Mouse (Mus musculus) cerebellum, adult 9-11 months (tissue): ENCODE results near the gene Emc8.

Experiments used
- DNase-seq: peaks from one replicate; pipeline ENCODE4 v3.0.0; 2022

Emc8 gene

GRCm38 (mm10) chr8:120668374-120668905 is at the start of gene Emc8:
Gene Emc8 (minus strand): TSS chr8:120668573.
- DNase-seq: no peak

GRCm38 (mm10) chr8:120715996-120716680 is 47.8 kb upstream of the Emc8 start:
- no peak for DNase-seq

DNA sequence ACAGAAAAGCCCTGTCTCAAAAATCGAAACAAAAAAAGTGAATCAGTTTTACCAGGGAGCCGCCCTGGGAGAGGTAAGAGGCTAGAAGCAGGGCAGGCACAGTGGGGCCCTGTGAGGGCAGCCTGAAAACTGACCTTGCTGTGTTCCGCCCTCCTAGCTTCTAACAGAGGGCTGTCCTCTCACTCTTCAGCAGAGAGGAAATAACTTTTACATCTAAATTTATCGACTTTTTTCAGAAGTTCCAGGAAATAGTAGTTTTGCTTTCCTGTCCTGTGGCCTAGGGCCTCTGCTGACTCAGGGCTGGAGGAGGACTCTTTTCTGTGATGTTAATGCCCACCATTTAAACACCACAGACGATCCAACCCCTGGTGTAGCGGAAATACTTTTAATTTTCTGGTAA is 46.8 kb upstream of the Emc8 start:
- no peak for DNase-seq

- no peak for DNase-seq
These were observed 40.8 kb upstream of the Emc8 start for GRCm38 (mm10) chr8:120709176-120709575.

- no peak for DNase-seq
These were observed 37.8 kb upstream of the Emc8 start for GRCm38 (mm10) chr8:120706193-120706592.

DNA sequence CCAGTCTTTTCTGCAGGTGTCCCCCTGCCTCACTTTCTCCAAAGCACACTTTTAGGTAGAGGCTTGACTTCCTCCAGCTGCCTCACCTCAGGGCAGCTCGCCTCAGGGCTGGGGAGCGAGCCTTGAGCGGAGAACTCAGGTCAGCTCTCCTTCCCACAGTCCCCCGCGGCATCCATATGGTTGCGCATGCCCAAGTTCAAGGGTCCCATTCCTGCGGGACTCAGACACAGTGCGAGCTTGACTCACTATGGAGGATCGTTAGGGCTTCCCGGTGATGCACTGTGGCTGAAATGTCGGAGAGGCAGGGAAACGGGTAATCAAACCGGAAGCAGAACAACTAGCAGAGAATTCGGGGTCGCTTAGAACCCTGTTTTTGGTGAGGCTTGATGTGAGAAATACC is 36.8 kb upstream of the Emc8 start:
- no peak for DNase-seq

GRCm38 (mm10) chr8:120704203-120704602 is 35.8 kb upstream of the Emc8 start:
- DNase-seq: no peak

DNA sequence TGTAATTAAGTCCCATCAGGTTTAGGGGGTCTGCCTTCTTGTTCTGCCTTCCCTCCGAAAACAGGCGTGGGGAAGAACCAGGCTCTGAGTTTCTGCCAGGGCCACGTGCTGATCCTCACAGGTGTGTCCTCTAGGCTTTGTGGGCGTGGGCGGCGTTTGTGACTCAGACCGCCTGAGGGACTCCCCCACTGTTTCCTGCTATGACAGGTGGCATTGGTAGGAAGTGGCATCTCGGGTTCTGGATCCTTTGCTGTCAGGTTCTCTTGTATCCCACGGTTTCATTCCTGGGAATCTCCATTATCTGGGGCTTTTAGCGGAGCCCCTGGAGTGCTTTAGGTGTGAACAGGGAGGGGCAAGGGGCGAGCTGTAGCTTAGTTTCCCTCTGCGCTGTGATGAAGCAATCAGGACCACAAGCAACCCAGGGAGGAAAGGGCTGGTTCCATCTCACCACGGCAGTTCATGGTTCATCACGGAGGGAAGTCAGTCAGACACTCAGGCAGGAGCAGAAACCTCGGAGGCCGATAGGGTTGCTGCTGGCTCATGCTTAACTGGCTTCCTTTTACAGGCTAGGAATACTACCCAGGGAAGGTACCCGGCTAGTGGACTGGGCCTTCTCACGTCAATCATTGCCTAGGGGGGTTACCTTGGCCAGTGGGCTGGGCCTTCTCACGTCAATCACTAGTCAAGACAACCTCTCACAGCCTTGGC is 33.5 kb upstream of the Emc8 start:
- DNase-seq: peak; percentile 20

DNA sequence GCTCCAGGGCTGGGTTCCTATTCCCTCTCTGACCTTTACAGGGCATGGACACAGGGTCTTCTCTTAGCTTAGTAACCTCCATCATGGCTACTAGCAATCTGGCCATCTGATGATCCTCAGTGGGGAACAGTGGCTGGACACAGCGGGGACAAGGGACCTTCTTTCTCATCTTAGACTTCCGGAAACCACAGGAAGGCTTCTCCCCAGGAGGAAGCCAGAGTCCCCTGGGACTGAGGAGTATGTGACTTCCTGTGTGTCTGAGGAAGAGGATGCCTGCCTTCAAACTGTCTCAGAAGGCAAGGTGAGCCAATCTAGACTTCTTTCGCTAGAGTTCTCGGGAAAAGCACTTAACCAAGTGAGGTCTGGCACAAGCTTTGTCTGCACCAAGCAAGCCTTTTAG is 31.7 kb upstream of the Emc8 start:
- no peak for DNase-seq

- DNase-seq: no peak
These were observed 31.2 kb upstream of the Emc8 start for GRCm38 (mm10) chr8:120699565-120699964.

DNA sequence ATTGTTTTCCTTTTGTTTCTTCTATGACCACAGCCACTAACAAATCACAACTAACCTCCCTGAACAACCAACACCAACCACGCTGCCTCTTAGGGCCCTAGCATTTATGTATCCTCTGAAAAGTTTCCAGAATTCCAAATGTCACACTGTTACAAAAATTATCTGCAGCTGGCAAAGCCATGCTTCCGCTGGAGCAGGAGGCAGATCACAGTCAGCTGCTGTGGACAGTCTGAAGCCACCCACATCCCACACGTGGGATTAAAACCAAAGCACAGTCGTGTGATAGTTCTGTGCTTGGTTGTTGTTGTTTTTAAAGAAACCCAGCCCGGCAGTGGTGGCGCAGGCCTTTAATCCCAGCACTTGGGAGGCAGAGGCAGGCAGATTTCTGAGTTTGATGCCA is 30.7 kb upstream of the Emc8 start:
- no peak for DNase-seq

- DNase-seq: no peak
These were observed 30.1 kb upstream of the Emc8 start for GRCm38 (mm10) chr8:120698426-120698825.

GRCm38 (mm10) chr8:120697979-120698272 is 29.6 kb upstream of the Emc8 start:
- DNase-seq: no peak

DNA sequence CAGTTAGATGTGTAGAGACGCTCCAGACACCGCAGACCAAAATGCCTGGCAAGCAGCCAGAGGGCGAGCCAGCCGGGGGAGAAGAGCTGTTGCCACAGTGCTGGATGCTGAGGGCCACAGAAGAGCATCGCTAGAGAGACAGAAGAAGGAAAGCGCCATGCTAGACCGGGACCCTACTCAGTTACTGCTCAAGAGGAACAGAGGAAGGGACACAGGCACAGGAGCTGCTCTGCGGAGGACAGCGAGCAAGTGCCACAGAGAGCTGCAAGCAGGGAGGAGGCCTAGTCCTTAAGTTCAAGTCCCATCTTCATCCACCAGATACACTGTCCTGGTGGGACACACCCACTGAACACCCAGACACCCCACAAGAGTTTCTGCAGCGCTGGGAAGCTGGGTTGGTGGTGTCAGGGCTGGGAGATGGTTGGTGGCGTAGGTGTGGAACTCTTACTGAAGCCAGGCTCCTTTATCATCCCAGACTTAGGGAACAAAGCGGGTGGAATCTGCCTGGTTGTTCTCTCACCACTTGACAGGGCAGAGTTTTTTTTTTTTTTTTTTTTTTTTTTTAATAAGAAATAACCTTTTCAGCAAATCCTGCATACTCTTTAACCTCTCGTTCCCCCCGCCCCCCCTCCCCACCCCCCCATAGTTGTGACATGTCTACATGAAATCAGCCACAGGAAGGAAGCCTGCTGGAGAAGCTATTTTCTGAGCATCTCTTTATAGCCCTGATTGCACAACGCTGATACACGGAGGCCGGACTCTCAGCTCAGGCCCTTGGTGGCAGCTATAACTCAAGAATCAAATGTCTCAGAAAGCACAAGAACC is 29.0 kb upstream of the Emc8 start:
- no peak for DNase-seq

DNA sequence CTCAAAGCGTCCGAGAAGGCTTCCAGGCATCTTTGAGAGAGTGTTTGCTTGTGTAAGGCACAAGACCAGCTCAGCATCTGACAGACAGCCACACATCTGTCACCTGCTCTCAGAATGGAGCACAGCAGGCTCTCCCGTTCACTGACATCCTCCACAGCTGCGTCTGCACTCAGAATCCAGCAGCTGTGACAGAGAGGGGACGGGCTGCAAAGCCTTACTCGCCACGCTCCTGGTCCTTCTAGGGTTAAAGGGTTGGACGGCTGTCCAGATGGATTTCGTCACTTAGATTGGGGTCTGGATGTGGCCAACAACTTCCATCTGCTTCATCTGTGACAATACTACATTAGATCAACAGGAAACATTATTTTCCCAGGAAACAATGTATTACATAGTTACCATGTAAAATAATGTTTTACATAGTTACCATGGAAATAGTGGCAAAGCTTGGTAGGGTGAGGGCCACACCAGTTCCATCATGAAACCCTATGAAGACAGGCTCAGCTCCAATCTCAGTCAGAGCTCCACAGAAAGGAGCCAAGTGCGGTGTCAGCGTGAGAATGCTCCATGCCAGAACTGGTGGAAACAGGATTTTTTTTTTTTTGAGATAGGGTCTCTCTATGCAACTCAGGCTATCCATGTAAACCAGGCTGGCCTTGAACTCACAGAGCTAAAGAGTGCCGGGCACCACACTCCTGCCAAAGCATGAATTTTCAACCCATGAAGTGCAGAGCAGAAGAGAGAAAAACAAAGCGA is 28.2 kb upstream of the Emc8 start:
- no peak for DNase-seq

DNA sequence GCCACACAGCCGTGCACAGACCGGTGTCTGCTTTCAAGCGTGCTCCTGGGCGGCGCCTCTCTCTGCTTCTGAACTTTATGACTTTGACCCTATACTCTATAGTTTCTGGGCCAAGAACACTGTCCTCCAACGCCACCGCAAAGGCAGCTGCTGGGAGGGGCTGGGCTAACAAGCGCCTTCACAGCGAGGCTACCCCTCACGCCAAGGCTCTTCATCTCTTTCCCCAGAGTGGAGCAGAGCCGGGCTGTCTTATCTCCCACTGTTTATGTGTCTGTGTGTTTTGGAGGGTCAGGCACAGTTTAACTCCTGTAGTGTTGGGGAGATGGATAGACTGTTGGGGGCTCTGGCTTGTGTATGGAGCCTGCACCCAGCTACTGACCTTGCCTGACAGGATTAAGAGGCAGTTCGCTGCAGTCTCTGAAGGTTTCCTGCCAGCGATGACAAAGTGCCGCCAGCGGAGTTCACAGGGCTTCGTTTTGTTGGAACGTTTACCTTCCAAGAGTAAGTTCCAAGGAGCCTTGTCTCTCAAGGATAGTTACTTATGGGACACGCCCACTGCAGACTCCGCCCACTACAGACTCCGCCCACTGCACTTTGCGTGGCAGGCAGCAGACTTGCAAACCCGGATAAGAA is 25.6 kb upstream of the Emc8 start:
- DNase-seq: no peak

- DNase-seq: no peak
These were observed 24.6 kb upstream of the Emc8 start for GRCm38 (mm10) chr8:120692934-120693333.

GRCm38 (mm10) chr8:120688511-120688910 is 20.1 kb upstream of the Emc8 start:
- no peak for DNase-seq

DNA sequence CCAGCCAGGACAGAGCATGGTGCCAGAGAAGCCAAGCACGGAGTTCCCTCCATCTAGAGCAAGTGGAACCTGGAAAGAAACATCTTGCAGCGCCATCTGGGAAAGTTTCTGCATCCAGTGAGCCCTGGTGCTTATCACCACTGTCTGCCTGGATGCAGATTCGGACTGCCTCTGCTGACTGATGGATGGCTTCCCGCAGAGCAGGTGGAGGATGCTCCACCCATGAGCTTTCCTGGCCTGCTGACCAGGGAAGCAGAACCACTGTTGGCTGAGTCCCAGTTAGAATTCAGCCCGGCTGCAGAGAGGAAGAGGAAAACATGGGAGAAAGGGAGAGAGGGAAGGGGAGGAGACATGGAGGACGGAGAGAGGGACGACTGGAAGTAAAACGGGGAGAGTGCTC is 19.4 kb upstream of the Emc8 start:
- DNase-seq: no peak

GRCm38 (mm10) chr8:120686576-120686975 is 18.2 kb upstream of the Emc8 start:
- no peak for DNase-seq

- DNase-seq: no peak
These were observed 17.7 kb upstream of the Emc8 start for GRCm38 (mm10) chr8:120686051-120686450.

DNA sequence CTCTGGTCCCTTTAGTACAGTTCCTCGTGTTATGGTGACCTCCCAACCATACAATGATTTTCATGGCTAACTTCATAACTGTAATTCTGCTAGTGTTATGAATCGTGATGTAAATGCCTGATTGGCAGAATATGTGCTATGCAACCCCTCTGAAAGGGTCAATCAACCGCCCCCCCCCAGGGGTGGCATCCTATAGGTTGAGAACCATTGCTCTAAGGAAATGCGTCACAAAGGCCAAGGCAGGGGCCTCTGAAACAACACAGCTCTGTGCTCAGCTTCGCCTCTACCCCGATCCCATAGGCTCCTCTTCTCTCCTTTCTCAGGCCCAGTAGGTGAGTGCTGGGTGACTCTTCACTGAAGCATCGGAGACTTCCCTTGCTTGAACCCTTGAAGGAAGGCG is 17.2 kb upstream of the Emc8 start:
- DNase-seq: no peak

DNA sequence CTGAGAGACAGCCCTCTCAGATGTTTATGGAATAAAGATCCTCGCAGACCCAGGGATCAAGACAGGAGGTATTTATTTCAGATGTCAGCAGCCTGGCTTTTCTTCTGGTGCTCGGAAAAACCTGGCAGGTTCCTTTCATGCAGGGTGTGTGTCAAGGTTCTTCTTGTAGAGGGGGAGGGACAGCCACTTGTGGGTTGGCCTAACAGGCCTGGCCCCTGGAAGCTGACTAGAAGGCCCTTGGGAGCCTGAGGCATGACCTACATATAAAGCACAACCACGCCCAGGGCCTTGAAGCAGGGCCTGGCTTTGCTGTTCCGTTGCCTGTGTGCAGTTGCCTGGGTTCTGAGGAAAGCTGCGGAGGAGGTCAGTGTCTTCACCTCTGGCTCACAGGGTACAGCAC is 16.7 kb upstream of the Emc8 start:
- DNase-seq: no peak
